Mouse (Mus musculus): ENCODE results near the gene Cspg4. TPM values are rescaled to one million over a fixed set of nuclear protein-coding genes. Genes with fewer than 3 reads are reported as not detected.

The Cspg4 gene
- polyA plus RNA-seq, 1 experiment from 2014 or later: 9.1 TPM

GRCm38 (mm10) chr9:56911017-56911416 lies 46.2 kb downstream of the Cspg4 start:
- no peaks in the 10 kb centered on the region for H3K27me3 ChIP-seq (replicated peaks; ENCODE audit: insufficient read depth, low read length)
- no peaks in the 10 kb centered on the region for H3K9me3 ChIP-seq (ENCODE audit: low read length)
- 21% methylated on average over 1 of the region's 1 CpGs for WGBS
- H3K36me3 ChIP-seq (ENCODE audit: insufficient read depth, low read length): no peaks in the 10 kb centered on the region
- no peak overlapping the region for H3K4me2 ChIP-seq (replicated peaks; ENCODE audit: low read depth, low read length)
- DNase-seq (ENCODE audit: low spot score) (no peak), ATAC-seq (no peak)
- no peak overlapping the region for H3K4me3 ChIP-seq (ENCODE audit: low read depth, low read length)
- no peak overlapping the region for H3K9ac ChIP-seq (replicated peaks; ENCODE audit: low read depth)
- no peaks in the 10 kb centered on the region for H3K4me1 ChIP-seq (ENCODE audit: insufficient read depth, low read depth, low read length)
- H3K27ac ChIP-seq (ENCODE audit: low read length): no peak overlapping the region
- no peak for TF ChIP-seq EP300 (IDR thresholded peaks at IDR 0.05)
- no peak for TF ChIP-seq CTCF (IDR thresholded peaks at IDR 0.05)

GRCm38 (mm10) chr9:56913991-56914390 lies 49.2 kb downstream of the Cspg4 start:
- Histone ChIP-seq H3K4me1 (ENCODE audit: insufficient read depth, low read depth, low read length) (no peaks in the 10 kb centered on the region), H3K27ac (ENCODE audit: low read length) (no peak overlapping the region), H3K4me3 (ENCODE audit: low read depth, low read length) (no peak overlapping the region), H3K9ac (replicated peaks; ENCODE audit: low read depth) (no peak overlapping the region), H3K4me2 (replicated peaks; ENCODE audit: low read depth, low read length) (no peak overlapping the region), H3K27me3 (replicated peaks; ENCODE audit: insufficient read depth, low read length) (no peaks in the 10 kb centered on the region), H3K36me3 (ENCODE audit: insufficient read depth, low read length) (peaks cover 12% of the 10 kb centered on the region; the same call in 1 of the 2 replicates), H3K9me3 (ENCODE audit: low read length) (no peaks in the 10 kb centered on the region)
- 73% methylated on average over 8 of the region's 9 CpGs for WGBS
- TF ChIP-seq EP300 (IDR thresholded peaks at IDR 0.05): no peak
- TF ChIP-seq CTCF (IDR thresholded peaks at IDR 0.05): no peak
- DNase-seq (ENCODE audit: low spot score) (no peak), ATAC-seq (0 out of 2 replicates have a peak, but pooled peaks have one; percentile 32)

- Histone ChIP-seq H3K4me3 (ENCODE audit: low read depth, low read length) (no peak overlapping the region), H3K27me3 (replicated peaks; ENCODE audit: insufficient read depth, low read length) (no peaks in the 10 kb centered on the region), H3K4me2 (replicated peaks; ENCODE audit: low read depth, low read length) (no peak overlapping the region), H3K36me3 (ENCODE audit: insufficient read depth, low read length) (peaks cover 12% of the 10 kb centered on the region; the same call in 1 of the 2 replicates), H3K27ac (ENCODE audit: low read length) (no peak overlapping the region), H3K9ac (replicated peaks; ENCODE audit: low read depth) (no peak overlapping the region), H3K4me1 (ENCODE audit: insufficient read depth, low read depth, low read length) (no peaks in the 10 kb centered on the region), H3K9me3 (ENCODE audit: low read length) (no peaks in the 10 kb centered on the region)
- DNase-seq (ENCODE audit: low spot score) (no peak), ATAC-seq (peak; percentile 21)
- TF ChIP-seq EP300 (IDR thresholded peaks at IDR 0.05): no peak
- no peak for TF ChIP-seq CTCF (IDR thresholded peaks at IDR 0.05)
- 79% methylated on average over 1 of the region's 1 CpGs for WGBS
These were observed 50.3 kb downstream of the Cspg4 start for GRCm38 (mm10) chr9:56915116-56915515.

- Histone ChIP-seq H3K9ac (replicated peaks; ENCODE audit: low read depth) (no peak overlapping the region), H3K27ac (ENCODE audit: low read length) (no peak overlapping the region), H3K4me2 (replicated peaks; ENCODE audit: low read depth, low read length) (no peak overlapping the region), H3K9me3 (ENCODE audit: low read length) (no peaks in the 10 kb centered on the region), H3K4me1 (ENCODE audit: insufficient read depth, low read depth, low read length) (no peaks in the 10 kb centered on the region), H3K36me3 (ENCODE audit: insufficient read depth, low read length) (peaks cover 12% of the 10 kb centered on the region; the same call in 1 of the 2 replicates), H3K4me3 (ENCODE audit: low read depth, low read length) (no peak overlapping the region), H3K27me3 (replicated peaks; ENCODE audit: insufficient read depth, low read length) (no peaks in the 10 kb centered on the region)
- ATAC-seq (no peak), DNase-seq (ENCODE audit: low spot score) (no peak)
- TF ChIP-seq CTCF (IDR thresholded peaks at IDR 0.05) (no peak), EP300 (IDR thresholded peaks at IDR 0.05) (no peak)
- 67% methylated on average over 5 of the region's 5 CpGs for WGBS
These were observed 51.0 kb downstream of the Cspg4 start for GRCm38 (mm10) chr9:56915695-56916410.

GRCm38 (mm10) chr9:56917131-56917530 lies 52.3 kb downstream of the Cspg4 start:
- Histone ChIP-seq H3K9ac (replicated peaks; ENCODE audit: low read depth) (no peak overlapping the region), H3K4me3 (ENCODE audit: low read depth, low read length) (no peak overlapping the region), H3K27ac (ENCODE audit: low read length) (no peak overlapping the region), H3K9me3 (ENCODE audit: low read length) (no peaks in the 10 kb centered on the region; the same call in 1 of the 2 replicates), H3K4me2 (replicated peaks; ENCODE audit: low read depth, low read length) (no peak overlapping the region), H3K27me3 (replicated peaks; ENCODE audit: insufficient read depth, low read length) (no peaks in the 10 kb centered on the region), H3K4me1 (ENCODE audit: insufficient read depth, low read depth, low read length) (no peaks in the 10 kb centered on the region), H3K36me3 (ENCODE audit: insufficient read depth, low read length) (peaks cover 15% of the 10 kb centered on the region; the same call in 1 of the 2 replicates)
- ATAC-seq (no peak), DNase-seq (ENCODE audit: low spot score) (no peak)
- 86% methylated on average over 2 of the region's 2 CpGs for WGBS
- TF ChIP-seq CTCF (IDR thresholded peaks at IDR 0.05) (no peak), EP300 (IDR thresholded peaks at IDR 0.05) (no peak)

- Histone ChIP-seq H3K4me1 (ENCODE audit: insufficient read depth, low read depth, low read length) (peaks cover 8% of the 10 kb centered on the region), H3K9ac (replicated peaks; ENCODE audit: low read depth) (no peak overlapping the region), H3K36me3 (ENCODE audit: insufficient read depth, low read length) (peaks cover 15% of the 10 kb centered on the region; the same call in 1 of the 2 replicates), H3K27me3 (replicated peaks; ENCODE audit: insufficient read depth, low read length) (no peaks in the 10 kb centered on the region), H3K4me2 (replicated peaks; ENCODE audit: low read depth, low read length) (no peak overlapping the region), H3K4me3 (ENCODE audit: low read depth, low read length) (no peak overlapping the region), H3K27ac (ENCODE audit: low read length) (no peak overlapping the region), H3K9me3 (ENCODE audit: low read length) (no peaks in the 10 kb centered on the region; the same call in 1 of the 2 replicates)
- whole genome bisulfite sequencing: 90% methylated on average over 13 of the region's 13 CpGs
- no peak for ATAC-seq
- no peak for TF ChIP-seq CTCF (IDR thresholded peaks at IDR 0.05)
- TF ChIP-seq EP300 (IDR thresholded peaks at IDR 0.05): no peak
- no peak for DNase-seq (ENCODE audit: low spot score)
These were observed 53.6 kb downstream of the Cspg4 start for GRCm38 (mm10) chr9:56918466-56918865.

Data from lung, postnatal 0 days (tissue).